Mouse (Mus musculus) myocyte (in vitro differentiated cells): Measurements from ENCODE around the gene 1600014C10Rik.

Experiments used
- CEBPB ChIP-seq: IDR thresholded peaks from 2 replicates; pipeline ENCODE4 v1.6.1; 2011; ENCODE audit warnings: mild to moderate bottlenecking, moderate library complexity; ENCODE audit not compliant: poor library complexity, insufficient read depth, severe bottlenecking
- E2F4 ChIP-seq: IDR thresholded peaks from one replicate; pipeline ENCODE4 v1.6.1; 2011; ENCODE audit warnings: mild to moderate bottlenecking, control low read depth, moderate library complexity; ENCODE audit not compliant: insufficient read depth
- MAX ChIP-seq: IDR thresholded peaks from one replicate; pipeline ENCODE4 v1.6.1; 2011; ENCODE audit warnings: low read depth, mild to moderate bottlenecking, control low read depth
- MYOD1 ChIP-seq, 3 experiments: IDR thresholded peaks; one replicate each; pipeline ENCODE4 v1.6.1; 2011; ENCODE audit warnings: control low read depth in 2 of 3, low read depth in 2 of 3, mild to moderate bottlenecking in 2 of 3, moderate library complexity in 1 of 3; ENCODE audit not compliant: insufficient read length in 2 of 3, control insufficient read depth in 1 of 3
- POLR2A ChIP-seq: IDR thresholded peaks from one replicate; pipeline ENCODE4 v1.6.1; 2011; ENCODE audit warnings: low read depth, mild to moderate bottlenecking, control low read depth, moderate library complexity; ENCODE audit not compliant: insufficient read length
- POLR2AphosphoS2 ChIP-seq: IDR thresholded peaks from one replicate; pipeline ENCODE4 v1.6.1; 2011; ENCODE audit warnings: low read depth, control low read depth; ENCODE audit not compliant: insufficient read length
- USF1 ChIP-seq: IDR thresholded peaks from one replicate; pipeline ENCODE4 v1.6.1; 2011; ENCODE audit warnings: low read depth, mild to moderate bottlenecking, control low read depth, moderate library complexity

- TF ChIP-seq E2F4 (no peak), MAX (no peak), POLR2A (no peak), USF1 (no peak), CEBPB (no peak), POLR2AphosphoS2 (no peak), MYOD1 (IDR thresholded peaks at IDR 0.05; ENCODE audit: control insufficient read depth in 1 of 3, insufficient read length in 2 of 3, low read depth in 2 of 3) (no peak)
These were observed 15.3 kb upstream of the 1600014C10Rik start for GRCm38 (mm10) chr7:38167724-38168141.
